Mouse (Mus musculus) urinary bladder, postnatal 14 days (tissue): Measurements from ENCODE around the gene Dync1h1.
"Not testable (repeated sequence)": the region's sequence is repeated elsewhere in the genome, so short reads cannot be mapped to it uniquely, and the experiment has no call there.

Experiments
- DNase-seq: peaks from one replicate; pipeline ENCODE4 v3.0.0; 2021; ENCODE audit warnings: low spot score

Dync1h1 gene

DNA sequence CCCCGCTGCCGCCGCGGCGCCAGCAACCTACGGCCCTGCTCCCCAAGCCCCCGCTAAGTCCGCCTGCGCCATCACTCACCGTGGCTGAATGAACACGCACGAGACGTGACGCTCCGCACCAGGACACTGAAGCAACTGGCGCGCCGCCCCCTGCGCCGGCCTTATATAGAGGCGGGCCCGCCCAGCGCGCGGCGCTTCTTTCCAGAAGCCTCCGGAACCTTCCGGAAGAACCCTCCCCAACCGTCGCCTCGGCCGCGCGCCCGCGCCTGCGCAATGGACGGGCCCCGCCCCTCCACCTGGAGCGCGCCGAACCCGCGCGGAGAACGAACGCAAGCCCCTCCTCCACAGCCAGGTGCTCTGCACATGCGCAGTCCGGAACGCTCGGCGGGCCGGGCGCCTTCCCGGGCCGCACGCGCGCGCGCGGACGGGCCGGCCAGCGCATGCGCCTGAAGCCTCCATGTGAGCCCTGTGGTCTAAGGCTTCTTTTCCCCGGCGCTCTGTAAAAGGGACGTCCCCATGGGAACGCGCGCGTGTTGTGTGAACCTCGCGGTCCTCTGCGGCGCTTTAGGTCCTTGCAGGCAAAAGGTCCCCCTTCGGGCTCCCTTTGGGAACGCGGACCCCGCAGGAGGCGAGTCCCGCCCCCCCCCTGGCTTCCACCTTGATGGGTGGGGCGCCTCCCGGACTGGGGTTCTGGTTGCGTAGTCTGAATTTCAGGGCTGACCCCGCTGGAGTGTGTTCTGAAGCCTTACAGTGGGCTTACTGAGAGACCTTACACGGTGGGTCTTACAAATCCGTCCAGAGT, 95.1 kb downstream of the Dync1h1 start:
- DNase-seq, result peak; percentile 98

DNA sequence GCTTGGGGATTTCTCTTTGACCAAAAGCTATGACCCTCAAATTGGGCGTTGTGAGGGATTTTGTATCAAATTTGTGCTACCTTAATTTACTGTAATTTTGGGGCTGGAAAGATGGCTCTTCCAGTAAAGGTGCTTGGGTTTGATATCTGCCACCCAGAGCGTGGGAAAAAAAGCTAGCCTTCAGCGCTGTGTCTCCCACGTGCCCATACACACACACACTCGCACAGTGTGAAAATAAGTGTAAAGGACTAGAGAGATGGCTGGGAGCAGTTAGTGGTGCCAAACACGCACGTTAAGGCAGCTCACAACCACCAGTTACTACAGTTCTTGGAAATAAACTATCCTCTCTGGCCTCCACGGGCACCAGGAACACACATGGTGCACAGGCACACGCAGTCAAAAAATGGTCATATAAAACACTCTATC, 95.7 kb downstream of the Dync1h1 start:
- DNase-seq, result no peak

DNA sequence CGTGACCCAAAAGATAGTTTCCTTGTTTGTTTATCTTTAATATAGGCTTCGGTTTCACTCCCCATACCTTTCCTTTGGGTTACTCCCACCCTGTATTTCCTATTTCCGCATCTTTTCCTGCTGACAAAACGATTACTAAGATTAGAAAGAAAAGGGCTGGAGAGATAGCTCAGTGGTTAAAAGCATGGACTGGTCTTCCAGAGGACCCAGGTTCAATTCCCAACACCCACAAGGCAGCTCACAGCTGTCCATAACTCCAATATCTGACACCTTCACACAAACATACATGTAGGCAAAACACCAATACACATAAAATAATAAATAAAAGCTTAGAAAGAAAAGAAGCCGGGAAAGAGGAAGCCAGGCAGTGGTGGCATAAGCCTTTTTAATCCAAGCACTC, 96.2 kb downstream of the Dync1h1 start:
- no peak for DNase-seq

DNA sequence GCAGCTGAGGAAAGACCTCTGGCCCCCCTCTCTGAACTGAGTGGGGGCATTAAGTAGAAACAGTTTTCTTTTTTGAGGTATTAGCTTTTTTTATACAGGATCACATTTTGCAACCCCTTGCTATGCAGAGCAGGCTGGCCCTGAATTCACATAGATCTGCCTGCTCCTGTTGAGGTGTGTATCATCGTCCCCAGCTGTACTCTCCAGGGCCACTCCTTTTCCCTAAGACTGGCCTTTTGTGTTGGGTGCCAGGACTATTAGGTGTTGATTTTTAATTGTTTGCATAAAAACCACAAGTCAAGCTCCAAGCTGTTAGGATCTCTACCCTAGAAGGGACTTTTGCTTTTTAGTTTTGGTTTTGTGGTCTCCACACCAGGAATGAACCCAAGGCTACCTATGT, 96.8 kb downstream of the Dync1h1 start:
- DNase-seq, result no peak

DNA sequence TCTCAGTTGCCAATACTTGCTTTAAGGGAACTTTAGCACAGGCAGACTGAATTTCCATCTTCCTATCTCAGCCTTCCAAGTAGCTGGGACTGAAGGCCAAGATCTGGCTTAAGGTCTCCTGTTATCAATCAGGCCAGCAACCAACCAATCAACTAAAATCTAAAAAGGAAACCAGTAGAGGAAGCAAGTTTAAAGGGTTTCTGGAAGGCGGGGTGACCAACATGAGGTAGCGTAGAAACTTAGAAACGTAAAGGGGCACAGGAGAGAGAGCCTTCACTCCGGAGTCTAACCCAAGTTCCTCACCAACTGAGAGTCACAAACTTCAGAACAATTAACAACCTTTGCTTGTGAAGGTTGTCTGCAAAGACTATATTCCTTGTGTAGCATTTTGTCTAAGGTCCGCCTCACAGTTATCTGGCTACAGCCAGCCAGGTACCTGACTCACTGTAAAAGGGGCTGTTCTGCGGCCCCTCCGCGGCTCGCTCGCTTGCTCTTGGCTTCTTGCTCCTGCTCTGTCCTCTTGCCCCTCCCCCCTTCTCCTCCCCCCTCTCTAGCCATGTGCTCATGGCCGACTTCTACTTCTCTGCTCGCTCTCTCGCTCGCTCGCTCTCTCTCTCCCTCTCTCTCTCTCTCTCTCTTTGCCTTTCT, 97.4 kb downstream of the Dync1h1 start:
- no peak for DNase-seq

DNA sequence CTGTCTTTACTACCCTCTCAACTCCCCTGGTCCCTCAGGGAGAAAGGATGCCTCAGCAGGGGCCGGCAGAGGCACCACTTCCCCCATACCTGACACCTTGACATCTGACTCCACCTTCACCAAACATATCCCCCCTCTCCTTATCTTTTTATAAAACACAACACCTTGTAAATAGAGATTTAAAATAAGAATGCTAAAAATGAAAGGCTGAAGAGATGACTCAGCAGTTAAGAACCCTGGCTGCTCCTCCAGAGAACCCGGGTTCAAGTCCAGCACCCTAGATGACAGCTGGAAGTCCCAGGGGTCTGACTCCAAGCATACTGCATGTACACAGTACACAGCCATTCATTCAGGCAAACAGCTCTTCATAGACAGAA, 97.9 kb downstream of the Dync1h1 start:
- no peak for DNase-seq

DNA sequence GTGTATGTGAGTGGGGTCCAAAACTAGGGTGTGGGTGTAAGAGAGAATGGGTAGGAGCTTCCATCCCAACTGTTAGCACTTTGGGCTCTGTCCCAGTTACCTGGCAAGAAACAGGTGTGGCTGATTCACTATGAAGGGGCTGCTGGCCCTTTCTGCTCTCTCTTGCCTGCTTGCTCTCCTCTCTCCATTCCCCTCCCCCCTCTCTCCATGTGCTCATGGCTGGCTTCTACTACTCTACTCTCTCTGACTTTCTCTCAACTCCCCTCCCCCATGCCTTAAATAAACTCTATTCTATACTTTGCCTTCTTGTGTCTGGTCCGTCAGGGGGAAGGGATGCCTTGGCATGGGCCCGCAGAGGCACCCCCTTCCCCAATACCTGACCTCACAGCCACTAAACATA, 99.5 kb downstream of the Dync1h1 start:
- no peak for DNase-seq

DNA sequence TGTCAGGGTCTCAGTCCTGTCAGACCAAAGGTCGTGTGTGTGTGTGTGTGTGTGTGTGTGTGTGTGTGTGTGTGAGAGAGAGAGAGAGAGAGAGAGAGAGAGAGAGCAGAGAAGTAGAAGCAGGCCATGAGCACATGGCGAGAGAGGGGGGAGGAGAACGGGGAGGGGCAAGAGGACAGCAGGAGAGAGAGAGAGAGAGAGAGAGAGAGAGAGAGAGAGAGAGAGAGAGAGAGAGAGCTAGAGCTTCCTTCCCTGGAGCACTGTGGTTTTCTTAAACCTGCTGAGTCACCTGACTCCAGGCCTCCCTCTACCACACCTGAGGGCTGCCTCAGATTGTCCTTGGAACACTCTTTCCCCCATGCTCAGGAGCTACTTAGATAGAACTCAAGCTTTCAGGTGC, 100.1 kb downstream of the Dync1h1 start:
- not testable (repeated sequence) for DNase-seq

DNA sequence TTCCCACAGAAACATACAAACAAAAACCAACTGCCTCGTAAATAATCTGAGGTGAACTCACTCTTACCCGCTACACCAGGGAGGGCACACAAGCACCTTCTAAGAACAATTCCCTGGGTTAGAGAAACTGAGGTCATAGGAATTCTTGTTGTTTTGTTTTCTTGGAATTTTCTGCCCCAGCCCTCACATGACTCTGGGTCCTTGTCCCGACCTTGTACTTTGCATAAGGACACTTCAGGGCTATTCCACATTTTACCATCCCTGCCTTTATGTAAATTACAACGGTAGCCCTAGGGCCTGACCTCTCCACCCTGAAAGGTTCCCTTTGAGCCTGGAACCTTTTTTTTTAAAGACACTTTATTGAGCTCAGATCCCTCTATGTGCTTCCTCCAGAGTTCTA, 101.3 kb downstream of the Dync1h1 start, which contains the start of gene Hsp90aa1:
Gene Hsp90aa1 (minus strand): TSS at position 173 of the 400 bp plus-strand sequence.
- DNase-seq, result no peak

DNA sequence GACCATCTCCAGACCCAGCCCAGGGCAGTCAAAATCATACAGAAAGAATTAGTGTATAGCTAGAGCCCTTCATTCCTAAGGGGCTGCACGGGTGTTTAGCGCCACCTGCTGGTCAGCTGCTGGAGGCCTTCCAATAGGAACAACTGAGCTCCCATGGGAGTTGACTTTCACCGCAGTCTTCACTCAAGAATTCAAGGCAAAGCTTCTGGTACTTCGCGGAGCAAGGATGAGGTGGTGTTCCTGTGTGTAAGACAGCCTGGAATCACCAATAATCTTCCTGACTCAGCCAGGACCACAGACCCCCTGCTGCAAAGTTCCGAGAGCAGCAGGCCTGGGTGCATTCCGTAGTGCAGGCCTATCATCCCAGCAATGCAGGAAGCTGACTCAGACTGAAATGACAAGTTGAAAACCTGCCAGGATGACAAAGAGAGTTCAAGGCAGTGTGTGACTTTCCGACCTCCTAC, 101.8 kb downstream of the Dync1h1 start:
- peak; percentile 91 for DNase-seq

DNA sequence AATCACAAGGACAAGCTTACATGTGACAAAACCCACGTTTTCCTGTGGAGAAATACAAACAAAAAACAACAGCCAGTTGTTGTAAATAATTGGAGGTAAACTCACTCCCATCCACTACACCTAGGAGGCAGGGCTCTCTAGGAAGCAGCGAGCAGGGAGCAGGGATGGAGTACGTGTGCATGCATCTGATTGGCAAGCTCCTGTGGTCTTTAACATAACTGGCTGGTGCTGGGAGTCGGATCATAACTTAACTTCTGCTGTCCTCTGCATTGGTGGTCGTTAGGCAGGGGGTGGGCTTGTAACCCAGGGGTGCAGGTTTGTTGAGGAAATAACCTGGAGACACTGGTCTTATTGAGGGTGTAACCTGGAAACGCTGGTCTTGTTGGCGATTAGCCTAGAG, 102.4 kb downstream of the Dync1h1 start:
- no peak for DNase-seq

DNA sequence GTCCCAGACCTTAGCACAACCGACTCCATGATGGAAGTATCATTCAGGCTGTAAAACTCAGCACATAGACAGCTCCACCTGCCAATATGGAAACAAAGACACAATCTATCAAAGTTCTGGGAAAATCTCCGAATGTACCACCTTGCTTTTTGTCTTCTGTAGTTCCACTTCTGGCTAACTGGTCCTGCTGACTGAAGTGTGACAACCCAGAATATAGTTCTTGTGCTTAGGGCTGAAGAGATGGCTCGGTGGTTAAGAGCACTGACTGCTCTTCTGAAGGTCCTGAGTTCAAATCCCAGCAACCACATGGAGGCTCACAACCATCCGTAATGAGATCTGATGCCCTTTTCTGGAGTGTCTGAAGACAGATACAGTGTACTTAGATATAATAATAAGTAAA, 104.2 kb downstream of the Dync1h1 start:
- DNase-seq, result not testable (repeated sequence)

DNA sequence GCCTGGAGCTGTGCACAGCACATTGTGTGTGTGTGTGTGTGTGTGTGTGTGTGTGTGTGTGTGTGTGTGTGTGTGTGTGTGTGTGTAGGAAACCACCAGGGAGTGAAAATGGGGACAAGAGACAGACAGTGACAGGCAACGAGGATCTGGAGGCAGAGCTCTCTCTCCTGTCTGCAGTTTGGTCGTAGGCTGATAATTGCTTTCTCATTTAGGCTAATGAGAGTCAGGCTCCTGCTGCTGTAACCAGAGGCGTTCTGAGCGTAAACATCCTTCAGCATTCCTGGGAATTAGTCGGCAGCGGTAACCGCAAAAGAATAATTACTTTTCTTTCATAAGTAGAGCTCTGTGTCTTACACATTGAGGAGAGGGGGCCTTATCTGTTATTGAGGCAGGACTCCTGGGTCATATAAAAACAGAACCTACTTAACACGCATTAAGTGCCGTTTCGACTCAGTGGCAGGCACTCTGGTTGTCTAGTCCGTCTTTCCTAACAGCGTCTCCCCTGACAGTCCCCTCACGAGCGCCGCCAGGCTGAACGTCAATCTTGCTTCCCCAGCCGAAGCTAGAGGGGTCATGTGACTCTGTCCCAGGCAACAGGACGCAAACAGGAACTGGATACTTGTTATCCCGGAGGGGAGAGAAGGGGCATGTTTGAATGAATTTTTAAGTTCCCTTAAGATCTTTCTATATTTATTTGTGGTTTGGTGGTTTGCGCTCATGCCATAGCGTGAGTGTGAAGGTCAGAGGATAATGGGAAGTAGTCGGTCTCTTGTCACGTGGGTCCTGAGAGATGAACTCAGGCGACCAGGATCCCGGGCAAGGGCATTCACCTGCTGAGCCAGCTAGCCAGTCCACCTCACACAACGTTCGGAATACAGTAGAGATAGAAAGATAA, 105.3 kb downstream of the Dync1h1 start:
- DNase-seq, result peak; percentile 23

DNA sequence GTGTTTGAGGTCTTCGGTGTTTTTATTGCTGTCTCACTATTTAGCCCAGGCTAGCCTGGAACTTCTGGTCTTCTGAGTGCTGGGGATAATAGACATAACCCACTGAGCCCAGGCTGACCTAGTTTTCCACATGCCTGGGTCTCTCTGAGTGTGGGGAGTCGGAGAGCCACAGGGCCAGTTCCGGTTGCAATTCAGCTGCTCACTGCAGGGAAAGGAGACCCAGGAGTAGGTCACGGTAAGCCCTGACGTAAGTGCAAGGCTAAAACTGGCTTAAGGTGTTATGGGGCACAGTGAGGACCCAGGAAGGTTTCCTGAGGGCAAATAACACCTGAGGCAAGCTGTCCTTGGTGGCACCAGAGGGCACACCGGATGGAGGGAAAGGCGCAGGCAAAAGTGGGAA, 106.2 kb downstream of the Dync1h1 start:
- no peak for DNase-seq

DNA sequence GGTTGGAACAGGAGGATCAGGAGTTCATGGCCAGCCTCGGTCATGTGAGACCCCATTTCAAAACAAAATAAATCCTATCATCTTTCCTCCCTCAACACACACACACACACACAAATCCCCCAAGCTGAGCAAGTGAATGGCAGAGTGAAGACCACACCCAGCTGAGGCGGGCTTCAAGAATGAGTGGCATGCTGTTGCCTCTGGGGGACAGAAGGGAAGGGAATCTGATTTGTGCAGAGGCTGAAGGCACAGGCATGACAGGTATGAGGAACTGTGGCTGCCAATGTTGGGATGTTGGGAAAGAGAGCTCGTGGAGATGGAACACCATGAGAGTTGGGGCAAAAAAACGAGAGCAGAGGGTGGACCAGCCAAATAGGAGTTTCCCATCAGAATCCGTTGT, 110.0 kb downstream of the Dync1h1 start:
- no peak for DNase-seq

DNA sequence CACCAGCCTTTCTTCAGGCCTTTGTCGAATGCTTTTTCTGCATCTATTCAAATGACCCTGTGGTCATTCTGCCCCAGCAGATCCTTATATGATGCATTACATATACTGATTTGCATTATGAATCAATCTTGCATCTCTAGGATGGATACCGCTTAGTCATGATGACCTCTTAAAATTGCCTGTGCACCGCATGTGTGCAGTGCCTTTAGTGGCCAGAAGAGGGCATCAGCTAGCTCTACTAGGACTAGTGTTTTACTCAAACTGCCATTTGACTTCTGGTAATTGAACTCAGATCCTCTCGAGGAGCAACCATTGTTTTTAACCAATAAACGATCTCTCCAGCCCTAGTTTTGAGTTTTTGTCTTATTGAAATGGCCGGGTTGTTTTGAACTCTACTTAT, 112.5 kb downstream of the Dync1h1 start:
- no peak for DNase-seq

DNA sequence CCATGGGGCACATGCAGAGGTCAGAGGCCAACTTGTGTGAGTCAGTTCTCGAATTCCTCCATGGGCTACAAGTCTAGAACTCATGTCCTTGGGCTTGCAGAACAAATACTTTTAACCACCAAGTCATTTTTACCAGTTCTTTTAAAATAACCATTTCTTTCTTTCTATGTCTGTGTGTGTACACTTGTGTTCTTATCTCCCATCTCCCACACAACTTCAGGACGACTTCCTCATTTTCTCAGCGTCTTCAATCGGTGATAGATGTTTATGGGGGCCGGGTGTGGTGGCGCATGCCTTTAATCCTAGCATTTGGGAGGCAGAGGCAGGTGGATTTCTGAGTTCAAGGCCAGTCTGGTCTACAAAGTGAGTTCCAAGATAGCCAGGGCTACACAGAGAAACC, 113.0 kb downstream of the Dync1h1 start:
- no peak for DNase-seq

DNA sequence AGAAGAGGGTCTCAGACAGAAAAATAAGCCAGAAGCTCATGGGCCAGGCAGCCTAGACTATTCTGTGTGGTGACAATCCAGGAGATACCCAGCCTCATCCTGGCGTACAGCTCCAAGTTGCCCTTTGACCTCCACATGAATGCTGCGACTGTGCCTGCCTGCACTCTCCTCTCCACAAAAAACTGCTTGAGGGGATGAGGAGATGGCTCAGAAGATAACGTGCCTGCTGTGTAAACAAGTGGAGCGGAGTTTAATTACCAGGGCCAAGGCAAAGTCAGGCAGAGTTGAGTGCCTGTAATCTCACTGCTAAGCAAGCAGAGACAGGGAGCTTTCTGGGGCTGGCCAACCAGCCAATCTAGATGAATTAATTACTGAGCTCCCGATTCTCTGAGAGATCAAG, 114.8 kb downstream of the Dync1h1 start:
- DNase-seq, result no peak
